Mouse (Mus musculus) layer of hippocampus, postnatal 25 days (tissue): Measurements from ENCODE around the gene Gng7. TPM values are rescaled to one million over a fixed set of nuclear protein-coding genes. Genes with fewer than 3 reads are reported as not detected.

Experiments
- DNase-seq, 2 experiments: peaks; one replicate each; pipeline ENCODE4 v3.0.0; 2022; ENCODE audit warnings: mixed read lengths in 2 of 2, low spot score in 1 of 2; ENCODE audit errors: extremely low spot score in 1 of 2
- total RNA-seq, 2 experiments: library from RNA; stranded (reverse); gene quantifications; 2 replicates each; pipeline ENCODE4 v1.2.3; 2021

The Gng7 gene
- total RNA-seq, 2 experiments from 2014 or later, result 180 to 184 TPM

DNA sequence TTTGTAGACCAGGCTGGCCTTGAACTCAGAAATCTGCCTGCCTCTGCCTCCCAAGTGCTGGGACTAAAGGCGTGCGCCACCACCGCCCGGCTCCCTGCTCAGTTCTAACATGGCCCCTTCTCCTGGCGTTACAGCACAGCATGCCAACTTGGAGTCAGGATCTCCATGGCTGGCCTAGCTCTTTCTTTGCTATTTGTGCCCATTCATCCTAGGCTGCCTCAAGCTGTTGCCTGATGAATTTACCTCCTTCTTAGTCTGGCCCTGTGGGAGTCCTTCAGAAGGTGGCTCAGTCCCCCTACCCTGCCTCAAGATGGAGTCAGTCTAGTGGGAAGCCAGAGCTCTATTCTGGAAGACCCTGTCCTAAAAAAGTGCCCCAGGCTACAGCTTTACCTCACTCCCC is 12.1 kb upstream of the Gng7 start:
- DNase-seq, result no peak

DNA sequence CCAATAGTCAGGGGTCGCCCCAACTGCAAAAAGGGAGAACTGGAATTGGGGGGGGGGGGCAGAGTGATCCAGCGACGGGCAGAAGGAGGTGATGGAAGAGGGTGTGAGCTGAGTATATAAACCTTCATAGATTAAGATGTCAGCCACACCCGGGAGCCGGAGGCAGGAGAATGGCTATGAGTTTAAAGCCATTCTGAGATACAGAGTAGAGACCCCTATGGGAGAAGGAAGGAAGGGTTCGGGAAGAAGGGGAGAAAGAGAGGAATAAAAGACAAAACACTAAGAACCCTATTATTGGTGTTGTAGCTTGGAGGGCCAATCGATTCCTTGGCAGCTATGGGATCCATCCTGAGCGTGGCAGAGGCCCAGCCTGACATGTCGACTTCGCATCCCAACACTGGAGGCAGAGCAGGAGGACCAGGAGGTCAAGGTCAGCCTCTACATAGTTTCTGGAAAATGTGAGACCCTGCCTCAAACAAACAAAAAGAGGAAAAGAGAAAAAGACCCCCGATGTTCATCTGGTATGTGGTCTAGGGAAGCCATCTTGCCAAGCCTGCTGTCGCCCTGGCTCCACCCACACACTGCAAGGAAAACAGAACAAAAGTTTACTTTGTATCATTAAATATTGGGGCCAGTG is 11.0 kb upstream of the Gng7 start, which contains the start of gene Diras1:
Gene Diras1, minus strand, starts transcription at position 24 of the 637 bp plus-strand sequence.
- no peak for DNase-seq

DNA sequence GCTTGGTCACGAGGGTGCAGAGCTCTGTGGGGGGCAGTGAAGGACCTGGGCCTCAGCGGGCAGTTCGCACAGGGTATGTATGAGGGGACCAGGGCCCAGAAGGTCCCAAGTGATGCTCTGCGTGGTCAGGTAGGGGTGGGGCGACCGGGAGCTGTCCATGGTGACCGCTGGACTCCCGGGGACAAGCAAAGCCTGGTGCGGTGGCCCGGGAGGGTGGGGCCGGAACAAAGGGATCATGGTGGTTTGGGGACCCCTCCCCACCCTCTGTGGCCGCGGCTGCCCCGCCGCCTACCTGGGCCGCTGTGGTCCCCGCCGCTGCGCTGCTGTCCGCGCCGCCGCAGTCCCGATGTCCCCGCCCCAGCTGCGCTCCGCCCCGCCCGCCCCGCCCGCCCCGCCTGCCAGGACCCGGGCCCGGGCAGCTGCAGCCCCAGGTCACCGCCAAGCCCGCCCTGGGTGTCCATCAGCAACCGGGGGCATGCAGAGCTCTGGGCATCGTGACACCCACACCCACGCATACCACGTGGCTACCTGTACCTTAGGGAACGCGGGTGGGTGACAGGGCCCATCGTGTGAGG is 10.4 kb upstream of the Gng7 start:
- peak in 1 of 2 experiments; percentile 31 for DNase-seq

GRCm38 (mm10) chr10:81024346-81024937 is 9.7 kb upstream of the Gng7 start:
- DNase-seq, result no peak

DNA sequence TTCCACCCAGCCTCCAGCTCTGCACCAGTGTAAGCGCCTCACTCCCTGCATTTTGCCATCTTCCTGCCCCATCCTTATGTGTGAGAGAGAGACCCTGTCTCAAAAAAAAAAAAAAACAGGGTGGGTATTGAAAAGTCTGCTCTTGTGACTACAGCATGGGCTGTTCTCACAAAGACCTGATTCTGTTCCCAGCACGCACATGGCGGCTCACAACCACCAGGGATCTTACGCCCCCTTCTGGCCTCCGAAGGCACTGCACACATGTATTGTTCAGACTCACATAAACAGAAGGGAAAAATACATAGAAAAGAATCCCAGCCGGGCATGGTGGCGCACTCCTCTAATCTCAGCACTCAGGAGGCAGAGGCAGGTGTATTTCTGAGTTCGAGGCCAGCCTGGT is 8.0 kb upstream of the Gng7 start:
- DNase-seq, result no peak

- DNase-seq, result no peak
Measured at GRCm38 (mm10) chr10:81021547-81022110, 6.9 kb upstream of the Gng7 start.

GRCm38 (mm10) chr10:81020207-81020606 is 5.5 kb upstream of the Gng7 start:
- no peak for DNase-seq

- DNase-seq, result no peak
Measured at GRCm38 (mm10) chr10:81019687-81020086, 4.9 kb upstream of the Gng7 start.

- DNase-seq, result no peak
Measured at GRCm38 (mm10) chr10:81018326-81018725, 3.6 kb upstream of the Gng7 start.

- DNase-seq, result peak in 1 of 2 experiments; percentile 76
Measured at GRCm38 (mm10) chr10:81016645-81017044, 1.9 kb upstream of the Gng7 start.

DNA sequence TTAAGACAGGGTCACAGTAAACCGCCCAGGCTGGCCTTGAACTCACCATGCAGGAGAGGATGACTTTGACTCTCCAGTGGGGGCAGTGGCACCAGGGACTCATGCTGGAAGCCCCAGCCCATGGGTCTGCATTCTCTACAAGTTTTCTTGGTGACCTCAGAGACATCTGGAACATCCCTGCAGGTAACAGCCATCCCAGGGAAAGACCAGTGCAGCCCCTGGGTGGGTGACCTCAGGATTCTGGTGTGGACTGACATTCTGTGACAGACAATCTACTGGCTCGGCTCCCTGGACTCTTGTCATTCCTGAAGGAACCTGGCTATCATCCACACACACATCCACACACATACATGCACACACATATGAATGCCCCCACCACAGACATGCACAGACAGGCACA is 921 bp upstream of the Gng7 start:
- DNase-seq, result no peak

- no peak for DNase-seq
Measured at GRCm38 (mm10) chr10:81010851-81011250, 3.9 kb downstream of the Gng7 start.

GRCm38 (mm10) chr10:81007240-81007639 is 7.5 kb downstream of the Gng7 start:
- no peak for DNase-seq

- DNase-seq, result no peak
Measured at GRCm38 (mm10) chr10:81006005-81006677, 8.6 kb downstream of the Gng7 start.

GRCm38 (mm10) chr10:81001161-81001560 is 13.6 kb downstream of the Gng7 start:
- DNase-seq, result peak in 1 of 2 experiments; percentile 42

- DNase-seq, result no peak
Measured at GRCm38 (mm10) chr10:81000197-81001062, 14.3 kb downstream of the Gng7 start.

GRCm38 (mm10) chr10:80999362-81000196 is 15.2 kb downstream of the Gng7 start:
- peak; percentile 80 to 83 for DNase-seq

GRCm38 (mm10) chr10:80998778-80999177 is 16.0 kb downstream of the Gng7 start:
- DNase-seq, result peak; percentile 37 to 64

DNA sequence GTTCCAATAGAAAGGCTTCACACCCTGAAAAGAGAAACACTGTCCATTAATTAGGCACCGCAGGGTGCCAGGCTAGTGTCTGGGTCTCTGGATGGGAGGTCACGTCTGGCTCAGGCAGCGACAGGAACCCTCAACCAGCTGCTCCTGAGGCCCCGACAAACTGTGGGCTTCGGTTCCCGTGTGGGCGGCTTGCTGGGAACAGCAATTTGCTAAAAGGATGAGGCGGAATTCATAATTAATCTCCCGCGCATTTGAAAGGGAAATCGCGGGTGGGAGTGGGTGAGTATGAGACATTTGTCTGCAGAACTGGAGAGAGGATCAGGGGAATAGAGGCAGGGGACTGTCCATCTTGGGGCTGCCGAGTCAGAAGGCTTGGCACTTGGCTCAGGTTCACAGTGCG is 16.7 kb downstream of the Gng7 start:
- no peak for DNase-seq
